Mouse (Mus musculus): ENCODE data around the gene Mrps14.

Gene Mrps14

DNA sequence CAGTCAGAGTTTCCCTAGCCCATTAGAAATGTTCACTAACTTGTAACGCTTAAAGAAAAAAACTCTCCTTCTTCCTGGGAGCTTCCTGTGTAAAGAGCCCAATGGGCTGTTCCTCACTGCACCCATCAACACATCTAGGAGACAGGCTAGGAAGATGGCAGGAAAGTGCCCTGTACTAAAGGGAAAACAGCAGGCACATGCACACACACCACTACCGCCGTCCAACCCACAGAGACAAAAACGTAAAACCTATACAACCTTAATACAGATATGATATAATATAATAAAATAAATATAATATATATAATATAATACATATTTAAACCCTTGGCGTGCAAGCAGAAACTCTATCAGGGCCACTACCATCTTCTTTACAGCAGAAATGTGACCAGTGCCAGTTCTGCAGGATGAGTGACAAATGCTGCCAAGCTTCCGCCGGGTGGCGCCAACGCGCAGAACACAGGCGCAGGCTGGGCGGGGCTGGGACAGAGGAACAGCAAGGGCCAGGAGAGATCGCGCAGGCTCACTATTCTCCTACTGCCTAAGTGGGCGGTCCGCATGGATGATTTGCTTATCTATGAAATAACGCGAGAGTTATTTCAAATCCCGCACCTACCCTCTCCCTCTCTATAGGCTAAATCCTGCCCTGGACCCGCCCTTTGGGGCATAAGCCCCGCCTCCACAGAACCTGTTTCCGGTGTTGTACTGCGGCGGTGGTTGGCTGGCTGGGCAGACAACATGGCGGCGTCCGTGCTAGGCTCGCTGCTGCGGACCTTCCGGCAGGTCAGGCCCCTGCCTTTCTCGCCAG, at the start of gene Mrps14:
Gene Mrps14, plus strand, starts transcription at position 687 of the 808 bp plus-strand sequence.
- peak; percentile 98 for DNase-seq (ENCODE audit: low read depth, low spot score)

GRCm38 (mm10) chr1:160145606-160146005, 49.4 kb upstream of the Mrps14 start:
- DNase-seq (ENCODE audit: low read depth, low spot score), result no peak

DNA sequence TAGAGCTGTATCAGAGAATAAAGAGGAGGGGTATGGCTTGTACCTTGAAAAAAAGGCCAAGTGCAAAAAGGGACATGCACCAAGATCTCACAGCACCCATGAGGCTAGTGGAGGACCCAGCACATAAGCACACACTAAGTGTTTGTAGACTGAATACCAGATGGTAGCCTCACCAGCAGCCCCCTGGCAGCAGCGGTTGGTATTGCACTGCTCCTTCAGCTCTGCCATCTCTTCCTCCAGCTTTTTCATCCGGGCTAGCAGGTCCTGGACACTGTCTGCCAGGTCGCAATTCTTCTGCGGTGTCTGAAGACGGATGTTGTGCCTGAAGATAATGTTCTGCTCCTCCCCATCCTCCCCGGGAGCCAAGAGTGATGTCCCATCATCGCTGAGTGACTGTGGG, 47.7 kb upstream of the Mrps14 start:
- DNase-seq (ENCODE audit: low read depth, low spot score), result no peak

- no peak for DNase-seq (ENCODE audit: low read depth, low spot score)
These were observed 45.6 kb upstream of the Mrps14 start for GRCm38 (mm10) chr1:160149291-160149906.

DNA sequence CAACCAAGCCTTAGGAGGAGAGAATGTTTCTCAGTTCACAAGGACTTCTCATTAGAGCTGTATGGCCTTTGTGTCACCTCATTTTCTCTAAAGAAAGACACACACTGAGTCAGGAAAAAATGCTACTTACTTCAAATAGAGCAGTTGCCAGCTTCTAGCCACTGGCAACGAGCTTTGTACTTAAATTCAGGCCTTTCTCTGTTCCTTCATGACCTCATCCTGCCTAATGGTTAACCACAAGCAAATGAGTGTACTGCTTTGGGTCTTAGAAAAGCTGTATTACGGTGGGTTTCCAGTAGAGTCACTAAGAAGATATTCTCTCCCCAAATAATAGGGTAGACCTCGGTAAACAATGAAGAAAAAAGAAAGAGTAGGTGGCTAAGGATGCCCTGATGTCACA, 44.3 kb upstream of the Mrps14 start:
- no peak for DNase-seq (ENCODE audit: low read depth, low spot score)

GRCm38 (mm10) chr1:160153480-160153879, 41.5 kb upstream of the Mrps14 start, which contains the start of gene Tnn:
TSS of gene Tnn (minus strand) at chr1:160153580.
- DNase-seq (ENCODE audit: low read depth, low spot score), result no peak

DNA sequence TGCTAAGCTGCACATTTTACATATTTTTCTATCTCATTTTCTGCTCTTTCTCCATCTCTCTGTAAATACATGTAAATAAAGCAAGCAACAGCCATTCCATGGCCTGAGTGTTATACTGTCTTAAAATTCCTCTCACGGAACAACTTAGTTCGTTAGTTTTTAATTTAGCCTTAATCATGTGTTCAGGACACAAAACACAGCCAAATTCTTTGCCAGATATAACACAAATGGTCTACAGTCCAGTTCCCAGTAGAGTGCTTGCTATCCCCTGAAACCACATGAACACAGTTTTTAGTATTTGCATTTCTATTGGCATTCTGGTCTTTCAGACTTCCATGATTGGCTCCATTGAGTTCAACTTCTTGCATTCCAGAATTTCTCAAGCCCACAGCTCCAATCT, 36.8 kb upstream of the Mrps14 start:
- DNase-seq (ENCODE audit: low read depth, low spot score), result no peak

GRCm38 (mm10) chr1:160166600-160166999, 28.4 kb upstream of the Mrps14 start:
- no peak for DNase-seq (ENCODE audit: low read depth, low spot score)

DNA sequence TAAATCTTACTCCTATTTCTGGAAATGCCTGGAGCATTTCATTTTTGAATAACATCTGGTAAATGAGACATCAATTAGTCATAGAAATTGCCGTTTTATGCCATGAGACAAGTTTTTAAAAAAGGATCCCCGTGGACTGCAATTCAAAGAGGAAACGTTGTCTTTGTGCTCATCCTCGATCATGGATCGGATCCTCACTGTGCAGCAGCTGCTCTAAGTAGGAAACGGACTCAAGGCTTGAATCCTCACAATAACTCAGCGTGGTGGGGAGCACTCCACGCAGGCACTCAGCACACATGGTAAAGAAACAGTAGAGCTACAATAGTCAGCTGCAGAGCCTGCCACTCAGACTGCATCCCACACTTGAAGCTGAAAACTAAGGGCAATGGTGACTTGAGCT, 18.1 kb upstream of the Mrps14 start:
- no peak for DNase-seq (ENCODE audit: low read depth, low spot score)

- no peak for DNase-seq (ENCODE audit: low read depth, low spot score)
These were observed 13.8 kb upstream of the Mrps14 start for GRCm38 (mm10) chr1:160181216-160181615.

- DNase-seq (ENCODE audit: low read depth, low spot score), result peak; percentile 44
These were observed 10.5 kb upstream of the Mrps14 start for GRCm38 (mm10) chr1:160184506-160184905.

- DNase-seq (ENCODE audit: low read depth, low spot score), result no peak
These were observed 285 bp downstream of the Mrps14 start for GRCm38 (mm10) chr1:160195337-160195663.

- no peak for DNase-seq (ENCODE audit: low read depth, low spot score)
These were observed 10.5 kb downstream of the Mrps14 start for GRCm38 (mm10) chr1:160205486-160205885.

GRCm38 (mm10) chr1:160209844-160210243, 14.8 kb downstream of the Mrps14 start:
- no peak for DNase-seq (ENCODE audit: low read depth, low spot score)

DNA sequence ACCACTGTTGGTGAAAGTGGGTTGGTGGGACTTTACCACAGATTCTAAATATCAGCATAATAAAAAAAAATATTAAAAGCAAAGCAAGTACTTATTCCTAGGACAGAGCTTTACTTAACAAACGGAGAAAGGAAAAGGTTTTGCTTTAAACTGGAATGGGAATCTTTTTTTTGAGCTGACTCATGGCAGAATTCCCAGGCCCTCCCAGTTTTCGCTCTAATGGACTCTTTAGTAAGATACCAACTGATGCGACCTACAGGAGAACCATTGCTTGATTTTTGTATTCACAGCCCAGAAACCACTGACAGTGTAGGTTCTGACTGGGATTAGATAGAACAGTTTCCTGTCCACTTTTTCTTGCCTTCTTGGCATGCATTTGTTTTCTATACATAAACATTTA, 15.6 kb downstream of the Mrps14 start:
- DNase-seq (ENCODE audit: low read depth, low spot score), result no peak

- DNase-seq (ENCODE audit: low read depth, low spot score), result no peak
These were observed 16.6 kb downstream of the Mrps14 start for GRCm38 (mm10) chr1:160211597-160212122.

DNA sequence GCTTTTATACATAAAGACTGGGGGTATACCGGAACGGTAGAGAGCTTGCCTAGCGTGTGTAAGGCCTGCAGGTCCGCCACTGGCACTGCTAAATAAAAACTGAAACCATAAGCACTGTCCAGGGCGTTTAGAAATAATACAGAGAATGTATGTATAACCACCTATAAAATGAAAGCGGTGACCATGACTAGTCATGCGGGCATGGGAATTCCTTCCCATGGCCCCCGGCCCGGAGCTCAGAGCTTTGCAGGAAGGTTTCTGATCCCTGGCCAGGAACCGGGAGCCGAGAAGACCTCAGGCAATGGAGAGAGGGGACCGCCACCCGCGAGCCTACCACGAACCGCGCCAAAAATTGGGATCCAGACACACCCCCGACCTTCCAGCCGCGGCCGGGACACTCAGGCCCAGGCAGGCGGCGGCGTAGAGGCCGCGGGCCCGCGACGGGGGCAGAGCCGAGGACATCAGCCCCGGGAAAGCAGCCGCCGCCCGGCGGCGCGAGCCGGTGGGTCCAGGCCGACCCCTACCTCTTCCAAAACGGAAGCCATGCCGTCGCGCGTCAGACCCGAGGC, 17.2 kb downstream of the Mrps14 start:
- no peak for DNase-seq (ENCODE audit: low read depth, low spot score)

DNA sequence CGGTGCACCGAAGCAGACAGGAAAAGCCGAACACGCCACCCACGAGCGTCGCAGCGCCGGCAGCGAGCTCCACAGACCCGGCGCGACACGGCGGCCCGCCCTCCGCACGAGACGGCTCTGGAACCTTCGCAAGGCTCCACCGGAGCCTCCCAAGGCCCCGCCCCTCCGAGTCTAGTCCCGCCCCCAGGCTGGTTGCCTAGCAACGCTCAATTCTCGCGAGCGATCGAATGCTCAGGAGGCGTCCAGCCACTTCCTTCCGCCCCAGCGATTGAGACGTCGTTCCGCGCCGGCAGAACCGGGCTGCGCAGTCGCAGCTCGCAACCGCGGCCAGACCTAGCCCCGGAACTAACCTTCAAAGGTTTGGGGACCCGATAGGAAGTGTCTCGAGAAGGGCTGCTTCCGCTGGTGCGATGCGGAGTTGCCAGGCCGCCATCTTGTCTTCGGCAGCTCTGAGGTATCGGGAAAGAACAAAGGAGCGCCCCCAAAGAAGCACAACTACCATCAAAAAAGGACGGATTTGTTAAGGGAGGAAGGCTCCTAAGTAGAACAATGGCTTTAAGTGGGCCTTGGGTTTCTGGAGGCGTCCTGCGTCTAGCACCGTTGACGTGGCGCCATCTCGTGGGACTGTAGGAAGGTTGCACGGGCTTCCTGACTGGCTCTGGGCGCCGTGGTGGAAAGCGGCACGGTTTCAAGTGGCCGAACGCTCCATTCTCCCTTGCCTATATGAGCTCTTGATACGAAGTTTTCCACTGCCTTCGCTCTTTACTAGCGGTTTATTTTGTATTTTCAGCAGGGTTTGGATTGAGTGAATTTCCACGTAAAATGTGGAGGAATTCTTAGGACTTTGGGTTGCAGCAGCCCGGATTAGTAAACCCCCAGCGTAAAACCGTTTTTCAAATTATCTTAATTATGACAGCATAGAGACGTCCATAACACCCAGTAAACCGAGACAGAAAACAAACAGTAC, 18.0 kb downstream of the Mrps14 start, which contains the start of gene Cacybp:
Gene Cacybp, minus strand, starts transcription at position 173 of the 967 bp plus-strand sequence.
- DNase-seq (ENCODE audit: low read depth, low spot score), result peak; percentile 99

GRCm38 (mm10) chr1:160214171-160214570, 19.2 kb downstream of the Mrps14 start:
- no peak for DNase-seq (ENCODE audit: low read depth, low spot score)

DNA sequence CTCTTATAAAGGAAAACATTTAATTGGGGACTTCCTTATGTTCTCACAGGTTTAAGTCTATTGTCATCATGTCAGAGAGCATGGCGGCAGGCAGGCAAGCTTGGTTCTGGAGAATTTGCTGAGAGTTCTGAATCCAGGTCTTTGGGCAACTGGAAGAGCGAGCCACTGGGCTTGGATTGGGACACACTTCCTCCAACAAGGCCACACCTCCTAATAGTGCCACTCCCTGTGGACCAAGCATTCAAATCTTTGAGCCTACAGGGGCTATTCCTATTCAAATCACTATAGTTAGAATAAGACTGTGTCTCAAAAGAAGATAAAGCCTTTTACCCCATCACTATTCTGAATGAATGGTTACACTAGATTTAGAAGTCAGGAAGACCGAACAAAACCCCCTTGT, 22.9 kb downstream of the Mrps14 start:
- DNase-seq (ENCODE audit: low read depth, low spot score), result no peak

- DNase-seq (ENCODE audit: low read depth, low spot score), result no peak
These were observed 29.1 kb downstream of the Mrps14 start for GRCm38 (mm10) chr1:160224093-160224492.
